Mouse (Mus musculus) kidney, adult 2 months (tissue): Measurements from ENCODE around the gene Calhm6. TPM values are rescaled to one million over a fixed set of nuclear protein-coding genes. Genes with fewer than 3 reads are reported as not detected.
A peak's percentile ranks its signal among the peaks of the same experiment; 100 is the strongest.

Source experiments
- DNase-seq: peaks from one replicate; pipeline ENCODE4 v3.0.0; 2021
- H3K27ac ChIP-seq: fragments of 200-500 bp; 2 replicates; pipeline ENCODE4 v1.5.1; 2012; ENCODE audit warnings: low read depth, low read length, control low read depth, inconsistent platforms; ENCODE audit not compliant: insufficient read depth
- H3K27me3 ChIP-seq: fragments of 200-500 bp; replicated peaks from 2 replicates; pipeline ENCODE4 v1.6.1; 2012; ENCODE audit warnings: mild to moderate bottlenecking, moderate library complexity, low read length, inconsistent platforms; ENCODE audit not compliant: control insufficient read depth, insufficient read depth
- H3K36me3 ChIP-seq: fragments of 200-500 bp; 2 replicates; pipeline ENCODE4 v1.6.1; 2012; ENCODE audit warnings: mild to moderate bottlenecking, moderate library complexity, low read length, inconsistent platforms; ENCODE audit not compliant: control insufficient read depth, insufficient read depth
- H3K4me1 ChIP-seq: fragments of 200-500 bp; 2 replicates; pipeline ENCODE4 v1.6.1; 2011; ENCODE audit warnings: low read length; ENCODE audit not compliant: control insufficient read depth, insufficient read depth
- H3K4me3 ChIP-seq: fragments of 200-500 bp; 2 replicates; pipeline ENCODE4 v1.5.1; 2011; ENCODE audit warnings: mild to moderate bottlenecking, low read depth, low read length, control low read depth; ENCODE audit not compliant: insufficient read depth
- CTCF ChIP-seq: fragments of 200-500 bp; conservative IDR thresholded peaks from 2 replicates; pipeline ENCODE4 v1.5.1; 2011; ENCODE audit warnings: low read depth, mild to moderate bottlenecking, control low read depth, low read length, moderate library complexity, mixed read lengths; ENCODE audit not compliant: insufficient read depth, insufficient read length
- POLR2A ChIP-seq: fragments of 200-500 bp; IDR thresholded peaks from one replicate; pipeline ENCODE4 v1.6.1; 2011; ENCODE audit warnings: low read depth, low read length, control low read depth
- WGBS: fragments of 180-500 bp; shearing (Covaris S2); methylation state at CpG from one replicate; pipeline ENCODE4 v1.1.7; 2018; 5-methylcytosine and 5-hydroxymethylcytosine counted together
- polyA plus RNA-seq: library from polyadenylated mRNA; depleted of rRNA; stranded (reverse); fragments of >200 nt; gene quantifications from 2 replicates; pipeline ENCODE4 v1.2.3, GENCODE M21; 2012

The Calhm6 gene
- polyA plus RNA-seq, 1 experiment: 1.4 TPM

- no peak for DNase-seq
- WGBS: 15% methylated on average over 6 of the region's 6 CpGs
- no peaks in the 10 kb centered on the region for H3K36me3 ChIP-seq
- no peaks in the 10 kb centered on the region for H3K4me1 ChIP-seq
- no peak overlapping the region for H3K27ac ChIP-seq
- H3K27me3 ChIP-seq: no peaks in the 10 kb centered on the region
- H3K4me3 ChIP-seq: no peak overlapping the region
- TF ChIP-seq CTCF: no peak
- no peak for TF ChIP-seq POLR2A
Observed at GRCm38 (mm10) chr10:34136432-34136831, 8.6 kb upstream of the Calhm6 start.

- no peak overlapping the region for H3K27ac ChIP-seq
- no peak overlapping the region for H3K4me3 ChIP-seq
- no peaks in the 10 kb centered on the region for H3K4me1 ChIP-seq
- DNase-seq: no peak
- no peaks in the 10 kb centered on the region for H3K27me3 ChIP-seq
- H3K36me3 ChIP-seq: no peaks in the 10 kb centered on the region
- 82% methylated on average over 2 of the region's 2 CpGs for WGBS
- TF ChIP-seq CTCF (no peak), POLR2A (no peak)
Observed at GRCm38 (mm10) chr10:34131356-34131755, 3.6 kb upstream of the Calhm6 start.

GRCm38 (mm10) chr10:34128391-34128790 is 607 bp upstream of the Calhm6 start:
- Histone ChIP-seq H3K36me3 (no peaks in the 10 kb centered on the region), H3K27ac (no peak overlapping the region), H3K27me3 (no peaks in the 10 kb centered on the region), H3K4me1 (no peaks in the 10 kb centered on the region), H3K4me3 (no peak overlapping the region)
- TF ChIP-seq POLR2A: no peak
- no peak for TF ChIP-seq CTCF
- WGBS: 48% methylated on average over 6 of the region's 6 CpGs
- peak; percentile 61 for DNase-seq

GRCm38 (mm10) chr10:34118421-34118820 is 9.4 kb downstream of the Calhm6 start:
- Histone ChIP-seq H3K27ac (no peak overlapping the region), H3K4me1 (no peaks in the 10 kb centered on the region), H3K4me3 (no peak overlapping the region), H3K36me3 (no peaks in the 10 kb centered on the region), H3K27me3 (no peaks in the 10 kb centered on the region)
- TF ChIP-seq POLR2A (no peak), CTCF (no peak)
- 80% methylated on average over 2 of the region's 2 CpGs for WGBS
- no peak for DNase-seq

GRCm38 (mm10) chr10:34117770-34118169 is 10.0 kb downstream of the Calhm6 start:
- no peak overlapping the region for H3K27ac ChIP-seq
- H3K4me3 ChIP-seq: no peak overlapping the region
- no peak for TF ChIP-seq CTCF
- DNase-seq: no peak
- H3K36me3 ChIP-seq: no peaks in the 10 kb centered on the region
- H3K4me1 ChIP-seq: no peaks in the 10 kb centered on the region
- no peaks in the 10 kb centered on the region for H3K27me3 ChIP-seq

GRCm38 (mm10) chr10:34117131-34117530 is 10.7 kb downstream of the Calhm6 start:
- DNase-seq: no peak
- H3K4me1 ChIP-seq: no peaks in the 10 kb centered on the region
- H3K27ac ChIP-seq: no peak overlapping the region
- WGBS: 60% methylated on average over 3 of the region's 3 CpGs
- H3K4me3 ChIP-seq: no peak overlapping the region
- no peaks in the 10 kb centered on the region for H3K27me3 ChIP-seq
- TF ChIP-seq CTCF (no peak), POLR2A (no peak)
- H3K36me3 ChIP-seq: no peaks in the 10 kb centered on the region

- Histone ChIP-seq H3K27ac (no peak overlapping the region), H3K4me1 (no peaks in the 10 kb centered on the region), H3K27me3 (no peaks in the 10 kb centered on the region), H3K4me3 (no peak overlapping the region), H3K36me3 (no peaks in the 10 kb centered on the region)
- no peak for TF ChIP-seq POLR2A
- TF ChIP-seq CTCF: no peak
- 66% methylated on average over 4 of the region's 4 CpGs for WGBS
- DNase-seq: no peak
Observed at GRCm38 (mm10) chr10:34111964-34112738, 15.6 kb downstream of the Calhm6 start.
